Mouse (Mus musculus): ENCODE measurements around the gene Mmachc.
"Not testable (repeated sequence)": the region's sequence is repeated elsewhere in the genome, so short reads cannot be mapped to it uniquely, and the experiment has no call there.

The Mmachc gene

DNA sequence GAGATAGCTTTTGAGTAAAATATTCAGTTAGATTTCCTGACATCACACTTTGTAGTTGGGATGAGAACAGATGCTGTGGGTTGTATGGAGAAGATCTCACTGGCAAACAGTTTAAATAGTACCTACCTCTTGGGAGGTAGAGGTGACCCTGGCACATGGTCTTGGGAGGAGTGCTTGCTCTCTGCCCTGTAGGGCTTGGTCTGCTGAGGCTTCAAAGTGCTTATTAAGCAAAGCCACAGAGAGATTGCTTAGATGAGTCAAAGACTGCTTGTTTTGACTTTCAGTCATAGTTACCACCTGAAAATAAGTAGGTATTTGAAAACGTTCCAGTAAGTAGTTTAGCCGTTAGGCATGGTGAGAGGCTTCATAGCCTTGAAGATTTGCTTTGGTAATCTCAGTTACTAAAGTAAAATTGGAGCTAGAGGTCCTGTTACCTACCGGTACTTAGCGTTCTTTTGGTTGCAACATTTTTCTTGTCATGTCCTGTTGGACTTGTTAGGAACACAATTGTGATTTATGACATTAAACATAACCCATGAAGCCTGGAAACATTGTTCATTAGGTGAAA is 18.8 kb downstream of the Mmachc start:
- DNase-seq = no peak

DNA sequence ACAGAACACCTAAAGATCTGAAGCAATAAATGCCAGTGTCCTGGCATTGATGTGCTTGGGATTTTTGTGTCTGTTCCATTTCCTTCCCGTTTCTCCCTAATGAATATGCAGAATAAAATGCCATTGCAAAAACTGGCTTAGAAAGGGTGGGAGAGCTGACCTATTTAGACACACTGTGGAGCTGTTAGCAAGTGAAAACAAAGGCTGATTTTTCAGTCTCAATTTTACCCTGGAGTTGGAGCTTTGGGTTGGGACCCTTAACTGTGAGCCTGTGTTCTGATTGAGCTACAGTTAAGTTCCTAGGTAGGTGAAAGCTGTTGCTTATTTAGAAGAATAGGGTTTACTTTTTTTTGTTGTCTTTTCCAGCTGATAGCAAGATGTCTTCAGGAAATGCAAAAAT is 21.2 kb downstream of the Mmachc start:
- DNase-seq = no peak

DNA sequence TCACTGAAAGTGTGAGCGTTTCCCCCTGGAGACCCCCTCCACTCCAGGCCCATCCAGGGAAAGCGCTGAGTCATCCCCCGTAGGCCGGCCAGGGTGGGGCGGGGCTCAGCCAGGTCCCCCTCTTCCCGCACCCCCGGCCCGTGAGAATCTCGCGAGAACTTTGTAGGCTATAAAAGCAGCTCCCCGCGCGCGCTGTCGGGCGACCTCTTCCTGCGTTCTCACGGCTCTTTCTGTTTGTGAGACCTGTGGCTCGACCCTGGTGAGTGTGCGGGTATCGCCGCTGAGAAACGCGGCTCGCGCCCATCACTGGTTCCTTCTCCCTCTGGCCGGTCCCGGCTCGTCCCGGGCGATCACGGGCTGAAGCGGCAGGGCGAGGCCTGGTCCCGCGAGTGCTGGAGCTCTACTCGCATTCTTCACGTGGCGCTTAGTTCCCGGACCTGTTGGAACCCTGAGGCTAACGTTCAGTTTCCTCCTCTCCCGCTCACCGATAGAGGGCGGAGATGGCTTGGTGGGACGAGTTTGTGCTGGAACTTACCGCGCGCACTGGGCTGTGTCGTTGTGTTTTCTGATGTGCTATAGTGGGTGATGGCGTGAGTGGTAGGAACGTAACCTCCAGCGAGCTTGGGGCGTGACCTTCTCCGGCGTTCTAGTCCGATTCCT is 22.7 kb downstream of the Mmachc start, which contains the start of gene Prdx1:
Gene Prdx1, plus strand, starts transcription at position 143 of the 660 bp plus-strand sequence.
- peak; percentile 95 for DNase-seq

DNA sequence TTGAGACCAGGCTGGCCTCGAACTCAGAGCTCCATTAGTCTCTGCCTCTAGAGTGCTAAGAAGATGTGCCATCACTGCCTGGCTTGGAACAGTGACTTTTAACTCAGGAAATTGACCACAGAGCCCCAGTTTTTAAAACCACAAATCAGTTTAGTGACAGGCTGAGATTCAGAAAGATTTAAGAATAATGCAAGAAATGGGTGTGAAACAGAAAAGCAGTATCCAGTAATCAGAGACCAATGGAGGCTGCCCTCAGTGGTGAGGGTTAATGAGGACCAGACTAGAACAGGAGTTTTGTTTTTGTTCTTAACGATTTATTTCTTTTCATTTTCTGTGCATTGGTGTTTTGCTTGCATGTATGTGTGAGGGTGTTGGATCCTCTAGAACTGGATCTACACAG is 23.5 kb downstream of the Mmachc start:
- DNase-seq = no peak

DNA sequence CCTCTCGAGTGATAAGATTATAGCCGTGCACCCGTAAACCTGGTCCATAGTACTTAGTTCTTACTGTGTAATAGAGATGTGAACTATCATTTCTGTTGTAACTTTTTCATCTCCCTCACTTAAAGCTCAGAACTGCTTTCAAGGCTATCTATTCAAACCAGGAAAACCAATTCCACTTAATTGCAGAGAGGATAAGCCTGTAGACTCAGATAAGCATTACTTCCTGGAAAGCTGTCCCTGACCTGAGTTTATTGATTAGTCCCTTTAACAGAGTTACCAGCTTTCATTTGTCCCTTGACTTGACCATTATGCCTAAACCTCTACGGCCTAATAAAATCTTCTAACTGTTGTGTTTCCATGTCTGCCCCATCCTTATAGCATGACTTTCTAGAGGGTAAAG is 24.2 kb downstream of the Mmachc start:
- no peak for DNase-seq

DNA sequence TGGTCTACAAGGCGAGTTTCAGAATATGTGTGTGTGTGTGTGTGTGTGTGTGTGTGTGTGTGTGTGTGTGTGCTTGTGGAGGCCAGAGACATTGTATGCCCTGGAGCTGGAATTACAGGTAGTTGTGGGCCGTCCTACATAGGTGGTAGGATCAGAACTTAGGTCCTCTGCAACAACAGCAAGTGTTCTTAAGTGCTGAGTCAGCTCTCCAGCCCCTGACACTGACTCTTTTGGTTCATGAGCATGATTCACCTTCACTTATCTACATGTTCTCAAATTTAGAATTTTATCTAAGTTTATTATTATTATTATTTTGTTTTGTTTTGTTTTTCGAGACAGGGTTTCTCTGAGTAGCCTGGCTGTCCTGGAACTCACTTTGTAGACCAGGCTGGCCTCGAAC is 27.7 kb downstream of the Mmachc start:
- DNase-seq = not testable (repeated sequence)

DNA sequence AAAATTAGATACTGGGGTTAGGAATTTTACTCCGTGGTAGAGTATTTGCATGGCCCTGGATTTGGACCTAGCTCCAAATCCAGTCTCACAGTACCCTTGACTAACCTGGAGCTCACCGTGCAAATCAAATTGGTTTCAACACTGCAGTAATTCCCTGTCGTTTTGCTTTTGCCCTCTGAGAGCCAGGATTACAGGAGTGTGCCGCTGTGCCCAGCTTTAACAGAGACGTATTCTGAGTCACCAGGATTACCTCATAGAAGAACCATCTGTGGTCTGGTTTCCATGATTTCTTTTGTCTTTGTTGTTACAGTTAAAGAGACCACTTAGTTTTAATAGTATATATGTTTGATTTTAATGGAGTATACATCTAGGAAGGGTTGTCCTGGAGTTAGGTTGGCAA is 29.1 kb downstream of the Mmachc start:
- DNase-seq = no peak

DNA sequence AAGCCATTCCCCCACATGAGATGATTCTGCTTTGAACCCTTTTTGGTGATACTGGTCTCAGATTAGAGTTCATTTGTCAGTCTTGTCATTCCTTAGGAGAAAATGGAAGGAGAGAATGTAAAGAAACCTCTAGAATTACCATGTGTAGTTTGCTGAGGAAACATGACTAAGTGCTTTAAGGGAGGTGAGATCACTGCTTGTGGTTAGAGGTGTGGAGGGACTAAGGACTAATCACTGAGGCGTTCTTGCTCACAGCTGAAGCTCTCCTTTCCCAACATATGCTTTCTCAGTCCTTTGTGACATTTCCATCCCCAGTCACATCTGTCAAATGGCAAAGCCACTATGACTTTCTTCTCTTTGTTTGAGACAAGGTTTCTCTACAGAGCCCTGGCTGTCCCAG is 30.4 kb downstream of the Mmachc start:
- no peak for DNase-seq

DNA sequence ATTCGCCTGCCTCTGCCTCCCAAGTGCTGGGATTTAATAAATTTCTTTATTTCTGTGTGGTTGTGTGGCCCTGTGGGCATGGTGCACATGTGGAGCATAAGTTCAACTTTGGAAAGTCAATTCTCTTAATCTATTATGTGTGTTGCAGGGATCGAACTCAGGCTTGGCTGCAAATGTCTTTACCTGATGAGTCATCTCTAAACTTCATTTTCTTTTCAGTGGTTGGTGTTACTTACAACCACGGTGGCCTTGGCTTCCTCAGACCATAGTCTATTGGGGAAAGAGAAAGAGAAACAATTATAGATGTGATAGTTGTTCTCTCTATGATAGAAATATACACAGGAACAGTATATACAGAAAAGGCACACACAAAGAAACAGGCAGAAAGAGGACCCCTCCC is 32.2 kb downstream of the Mmachc start:
- DNase-seq = no peak

DNA sequence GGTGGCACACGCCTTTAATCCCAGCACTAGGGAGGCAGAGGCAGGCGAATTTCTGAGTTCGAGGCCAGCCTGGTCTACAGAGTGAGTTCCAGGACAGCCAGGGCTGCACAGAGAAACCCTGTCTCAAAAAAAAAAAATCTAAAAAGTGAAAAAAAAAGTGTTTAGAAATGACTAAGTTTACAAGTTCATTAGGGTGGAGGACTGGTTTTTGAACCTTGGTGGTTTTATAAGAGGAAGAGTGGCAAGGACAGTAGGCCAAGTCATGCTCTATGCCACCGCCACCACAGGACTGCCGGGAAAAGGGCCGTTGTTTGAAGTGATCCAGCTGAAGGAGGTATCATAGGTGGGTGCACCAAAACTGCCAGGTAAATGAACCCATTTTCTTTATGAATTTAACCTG is 33.4 kb downstream of the Mmachc start:
- DNase-seq = not testable (repeated sequence)

DNA sequence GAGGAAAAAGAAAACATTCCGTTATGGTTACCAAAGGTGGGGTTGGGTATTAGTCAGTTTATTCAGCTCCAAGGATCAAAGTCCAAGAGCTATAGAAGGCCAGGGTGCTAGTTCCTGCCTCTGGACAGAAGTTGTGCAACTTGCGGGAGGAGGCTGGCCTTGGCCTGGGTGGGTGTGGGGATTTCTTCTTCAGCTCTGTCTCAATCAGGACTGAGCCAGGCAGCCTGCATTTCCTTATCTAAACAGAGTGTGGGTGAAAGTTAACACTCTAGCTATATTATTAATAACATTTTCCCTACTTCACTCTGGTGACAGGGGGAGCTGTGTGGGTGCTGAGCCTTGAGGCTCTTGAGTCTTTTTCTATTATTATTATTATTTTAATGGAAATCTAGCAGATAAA is 35.4 kb downstream of the Mmachc start:
- peak; percentile 87 for DNase-seq

DNA sequence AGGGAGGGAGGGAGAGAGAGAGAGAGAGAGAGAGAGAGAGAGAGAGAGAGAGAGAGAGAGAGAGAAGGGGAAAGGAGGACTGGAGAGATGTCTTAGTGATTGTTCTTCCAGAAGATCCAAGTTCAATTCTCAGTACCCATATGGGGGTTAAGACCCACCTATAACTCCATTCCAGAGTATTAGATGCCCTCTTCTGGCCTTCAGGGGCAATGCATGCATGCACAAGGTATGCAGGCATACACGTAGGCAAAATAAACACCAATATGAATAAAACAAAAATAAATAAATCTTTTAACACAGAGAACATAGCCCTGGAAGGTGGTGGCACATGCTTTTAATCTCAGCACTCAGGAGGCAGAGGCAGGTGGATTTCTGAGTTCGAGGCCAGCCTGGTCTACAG is 38.9 kb downstream of the Mmachc start:
- peak; percentile 53 for DNase-seq

DNA sequence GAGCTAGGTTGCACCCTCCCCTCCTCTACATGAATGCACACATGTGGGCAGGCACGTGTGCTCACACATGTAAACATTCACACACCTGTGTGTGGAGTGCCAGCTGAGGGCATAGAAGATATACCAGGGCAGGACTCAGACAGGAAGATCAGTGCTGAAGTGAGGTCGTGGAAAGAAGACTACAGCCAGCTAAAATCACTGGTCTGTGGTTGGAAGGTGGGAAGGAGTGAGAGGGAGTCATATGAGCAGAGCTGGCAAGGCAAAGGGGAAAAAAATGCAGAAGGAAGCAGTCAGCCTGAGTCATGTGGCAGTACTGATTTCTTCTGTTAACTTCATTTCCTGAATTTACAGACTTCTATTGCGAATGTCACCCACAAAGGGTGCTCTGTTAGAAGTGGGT is 40.1 kb downstream of the Mmachc start:
- DNase-seq = peak; percentile 58

DNA sequence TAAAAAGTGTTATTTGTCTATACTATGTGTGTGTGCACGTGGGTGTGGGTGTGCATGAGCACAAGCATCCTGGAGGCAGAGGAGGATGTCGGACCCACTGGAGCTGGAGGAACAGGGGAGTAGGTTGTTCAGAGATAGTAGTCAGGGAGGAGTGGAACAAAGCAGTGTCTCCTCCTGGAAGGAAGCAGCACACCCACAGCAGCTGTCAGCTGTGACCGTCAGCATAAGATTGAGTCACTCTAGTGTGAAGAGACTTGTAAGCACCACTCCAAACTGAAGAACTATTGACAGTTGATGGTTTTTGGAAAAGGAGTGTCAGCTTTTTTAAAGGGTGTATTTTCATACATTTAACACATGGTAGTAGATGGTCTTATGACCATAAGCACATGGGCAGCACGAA is 41.6 kb downstream of the Mmachc start:
- no peak for DNase-seq

DNA sequence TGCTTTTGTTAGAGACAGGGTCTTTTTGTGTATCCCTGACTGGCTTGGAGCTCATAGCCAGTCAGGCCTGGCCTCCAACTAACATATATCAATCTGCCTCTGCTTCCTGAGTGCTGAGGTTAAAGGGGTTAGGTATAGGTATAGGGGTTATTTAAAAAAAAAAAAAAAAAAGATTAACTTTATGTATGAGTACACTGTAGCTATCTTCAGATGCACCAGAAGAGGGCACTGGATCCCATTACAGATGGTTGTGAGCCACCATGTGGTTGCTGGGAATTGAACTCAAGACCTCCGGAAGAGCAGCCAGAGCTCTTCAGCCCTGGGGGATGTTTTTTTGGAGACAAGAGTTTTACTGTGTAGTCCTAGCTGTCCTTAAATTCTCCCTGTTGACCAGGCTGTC is 46.2 kb downstream of the Mmachc start:
- DNase-seq = no peak

DNA sequence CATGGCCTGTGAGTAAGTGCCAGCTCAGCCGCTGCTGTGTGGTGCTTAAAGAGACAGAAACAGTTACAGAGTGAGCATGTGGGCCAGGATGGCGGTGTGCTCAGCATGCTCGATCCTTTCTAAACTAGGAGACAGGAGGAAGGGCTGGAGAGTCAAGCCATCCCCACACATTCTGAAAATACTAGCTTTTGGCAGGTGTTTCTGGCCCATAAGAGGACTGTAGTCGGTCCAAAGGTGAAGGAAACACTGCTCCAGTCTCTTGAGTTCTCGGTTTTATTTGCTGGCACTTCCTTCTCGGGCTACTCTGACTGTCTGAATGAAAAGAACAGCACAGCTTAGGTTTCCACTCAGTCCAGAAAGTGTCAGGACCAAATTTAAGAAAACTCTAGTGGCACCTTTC is 47.4 kb downstream of the Mmachc start:
- DNase-seq = no peak

DNA sequence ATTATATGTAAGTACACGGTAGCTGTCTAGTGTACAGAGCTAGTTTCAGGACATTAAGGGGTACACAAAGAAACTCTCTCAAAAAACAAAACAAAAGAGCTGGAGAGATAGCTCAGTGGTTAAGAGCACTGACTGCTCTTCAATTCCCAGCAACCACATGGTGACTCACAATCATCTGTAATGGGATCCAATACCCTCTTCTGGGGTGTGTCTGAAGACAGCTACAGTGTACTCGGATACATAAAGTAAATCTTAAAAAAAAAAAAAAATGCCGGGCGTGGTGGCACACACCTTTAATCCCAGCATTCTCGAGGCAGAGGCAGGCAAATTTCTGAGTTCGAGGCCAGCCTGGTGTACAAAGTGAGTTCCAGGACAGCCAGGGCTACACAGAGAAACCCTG is 48.3 kb downstream of the Mmachc start:
- DNase-seq = not testable (repeated sequence)

DNA sequence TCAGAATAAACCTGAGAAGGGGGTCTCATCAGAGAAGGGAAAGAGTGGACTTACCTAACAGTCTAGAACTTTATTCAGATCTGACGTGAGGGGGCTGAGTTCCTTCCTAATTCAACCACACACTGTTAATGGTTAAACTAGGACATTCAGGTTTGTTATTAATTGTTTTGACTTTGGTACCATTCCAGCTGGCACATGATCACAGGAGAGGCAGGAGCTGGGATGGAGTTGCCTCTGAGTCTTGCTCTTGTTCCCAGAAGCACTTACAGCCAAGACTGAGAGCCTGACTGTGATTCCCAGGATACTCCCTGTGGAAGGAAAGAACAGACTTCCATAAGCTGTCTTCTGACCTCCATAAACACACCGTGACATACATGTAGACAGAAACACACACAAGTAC is 48.7 kb downstream of the Mmachc start:
- DNase-seq = peak; percentile 66

DNA sequence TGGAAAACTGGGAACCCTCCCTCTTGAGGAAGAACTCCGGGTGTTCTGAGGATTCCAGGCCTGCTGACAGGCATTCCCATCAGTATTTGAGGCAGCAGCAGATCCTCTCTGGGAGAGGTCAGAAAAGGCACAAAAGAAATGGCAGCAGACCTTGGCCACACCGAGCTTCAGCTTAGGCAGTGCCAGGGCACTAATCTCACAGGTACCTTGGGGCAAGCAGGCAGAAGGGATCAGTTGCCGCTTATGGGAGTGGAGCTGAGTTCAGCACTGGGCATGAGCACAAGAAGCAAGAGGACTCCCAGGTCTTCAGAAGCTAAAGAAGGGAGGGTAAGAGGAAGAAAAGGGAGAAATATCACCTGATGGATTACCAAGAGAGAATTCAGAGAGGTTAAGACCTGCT is 50.2 kb downstream of the Mmachc start:
- DNase-seq = no peak

DNA sequence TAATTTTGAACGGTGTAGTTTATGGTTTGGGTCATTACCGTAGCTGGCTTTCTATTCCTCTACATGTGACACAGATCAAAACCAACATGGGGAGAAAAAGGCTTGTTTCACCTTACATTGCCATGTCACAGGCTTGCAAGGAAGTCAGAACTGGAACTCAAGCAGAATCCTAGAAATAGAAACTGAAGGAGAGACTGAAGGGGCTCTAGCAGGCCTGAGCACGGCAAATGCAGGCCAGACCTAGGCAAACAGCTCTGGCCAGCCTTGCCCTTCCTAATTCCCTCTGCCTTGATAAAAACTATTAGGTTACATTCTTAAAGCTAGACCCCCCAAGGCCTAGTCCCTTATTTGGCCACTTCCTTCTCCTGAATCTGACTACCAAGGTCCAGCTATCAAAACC is 52.5 kb downstream of the Mmachc start:
- DNase-seq = no peak

DNA sequence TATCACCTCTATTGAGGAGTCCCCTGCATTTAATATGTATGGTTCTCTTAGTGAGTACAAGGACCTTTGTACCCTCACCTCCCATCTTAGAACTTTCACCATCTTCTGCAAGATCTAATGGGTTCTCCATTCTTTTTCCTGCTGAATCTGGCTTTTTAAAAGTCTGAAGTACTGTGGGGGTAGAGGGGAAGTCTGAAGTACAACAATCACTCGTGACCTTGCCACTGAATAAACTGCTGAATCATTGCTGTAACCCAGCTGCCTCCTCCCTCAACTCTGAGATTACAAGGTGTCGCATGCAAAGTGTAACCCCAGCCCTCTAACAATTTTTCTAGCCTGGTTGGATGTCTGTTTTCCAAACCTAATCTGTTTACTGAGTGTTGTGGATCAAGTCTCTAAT is 53.1 kb downstream of the Mmachc start:
- peak; percentile 56 for DNase-seq

DNA sequence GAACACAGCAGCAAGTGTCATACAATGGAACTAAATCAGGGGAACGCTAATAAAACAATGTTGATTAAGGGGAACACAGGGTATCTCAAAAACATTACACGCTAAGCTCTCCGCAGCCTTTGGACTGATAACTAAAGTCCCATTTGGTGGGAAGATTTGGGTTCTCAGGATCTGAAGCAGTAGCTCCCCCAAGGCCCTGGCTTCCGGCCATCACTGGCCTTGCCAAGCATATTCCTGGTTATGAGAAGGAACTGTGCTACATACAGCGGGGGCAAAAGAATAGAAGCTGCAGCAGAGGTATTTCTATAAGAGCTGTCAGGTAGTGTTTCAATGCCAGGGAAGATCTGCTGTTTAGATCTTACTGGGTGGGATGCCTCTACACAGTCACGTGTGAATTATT is 55.0 kb downstream of the Mmachc start:
- no peak for DNase-seq
